Mouse (Mus musculus): ENCODE results near the gene Atad3a. TPM values are rescaled to one million over a fixed set of nuclear protein-coding genes. Genes with fewer than 3 reads are reported as not detected.
A peak's percentile ranks its signal among the peaks of the same experiment; 100 is the strongest.

The Atad3a gene
- polyA plus RNA-seq, 1 experiment from 2014 or later, result 39.6 TPM

- Histone ChIP-seq H3K36me3 (ENCODE audit: control insufficient read depth, insufficient read depth) (peaks cover 31% of the 10 kb centered on the region), H3K4me2 (replicated peaks; ENCODE audit: low read depth) (no peak overlapping the region), H3K9me3 (ENCODE audit: control insufficient read depth) (no peaks in the 10 kb centered on the region), H3K27me3 (replicated peaks; ENCODE audit: control insufficient read depth, insufficient read depth, low read length) (no peaks in the 10 kb centered on the region), H3K4me1 (replicated peaks; ENCODE audit: control insufficient read depth, insufficient read depth, low read length) (no peaks in the 10 kb centered on the region), H3K4me3 (ENCODE audit: low read depth, low read length) (no peak overlapping the region), H3K9ac (ENCODE audit: low read depth, low read length) (no peak overlapping the region), H3K27ac (ENCODE audit: low read depth, low read length) (no peak overlapping the region)
- no peak for TF ChIP-seq CTCF (IDR thresholded peaks at IDR 0.05; ENCODE audit: low read depth)
- no peak for ATAC-seq
- 54% methylated on average over 8 of the region's 8 CpGs for WGBS
Observed at GRCm38 (mm10) chr4:155738262-155738661, 22.6 kb downstream of the Atad3a start.

GRCm38 (mm10) chr4:155736421-155736820 lies 24.5 kb downstream of the Atad3a start:
- Histone ChIP-seq H3K9ac (ENCODE audit: low read depth, low read length) (no peak overlapping the region), H3K4me2 (replicated peaks; ENCODE audit: low read depth) (no peak overlapping the region), H3K36me3 (ENCODE audit: control insufficient read depth, insufficient read depth) (peaks cover 25% of the 10 kb centered on the region), H3K9me3 (ENCODE audit: control insufficient read depth) (no peaks in the 10 kb centered on the region), H3K27ac (ENCODE audit: low read depth, low read length) (no peak overlapping the region), H3K4me1 (replicated peaks; ENCODE audit: control insufficient read depth, insufficient read depth, low read length) (no peaks in the 10 kb centered on the region), H3K4me3 (ENCODE audit: low read depth, low read length) (no peak overlapping the region), H3K27me3 (replicated peaks; ENCODE audit: control insufficient read depth, insufficient read depth, low read length) (no peaks in the 10 kb centered on the region)
- TF ChIP-seq CTCF (IDR thresholded peaks at IDR 0.05; ENCODE audit: low read depth), result no peak
- ATAC-seq, result no peak
- 96% methylated on average over 5 of the region's 5 CpGs for WGBS

- 63% methylated on average over 5 of the region's 5 CpGs for WGBS
- Histone ChIP-seq H3K4me3 (ENCODE audit: low read depth, low read length) (peak overlapping the region; percentile 76), H3K27me3 (replicated peaks; ENCODE audit: control insufficient read depth, insufficient read depth, low read length) (no peaks in the 10 kb centered on the region), H3K36me3 (ENCODE audit: control insufficient read depth, insufficient read depth) (peaks cover 19% of the 10 kb centered on the region), H3K4me1 (replicated peaks; ENCODE audit: control insufficient read depth, insufficient read depth, low read length) (no peaks in the 10 kb centered on the region), H3K4me2 (replicated peaks; ENCODE audit: low read depth) (peak overlapping the region; percentile 96), H3K9me3 (ENCODE audit: control insufficient read depth) (no peaks in the 10 kb centered on the region), H3K9ac (ENCODE audit: low read depth, low read length) (0 out of 2 replicates have a peak overlapping the region, but pooled peaks have one; percentile 71), H3K27ac (ENCODE audit: low read depth, low read length) (no peak overlapping the region)
- ATAC-seq, result no peak
- TF ChIP-seq CTCF (IDR thresholded peaks at IDR 0.05; ENCODE audit: low read depth), result no peak
Observed at GRCm38 (mm10) chr4:155735788-155736187, 25.1 kb downstream of the Atad3a start.

GRCm38 (mm10) chr4:155734951-155735702 lies 25.8 kb downstream of the Atad3a start:
- Histone ChIP-seq H3K4me1 (replicated peaks; ENCODE audit: control insufficient read depth, insufficient read depth, low read length) (no peaks in the 10 kb centered on the region), H3K9ac (ENCODE audit: low read depth, low read length) (peak overlapping the region; percentile 71), H3K9me3 (ENCODE audit: control insufficient read depth) (no peaks in the 10 kb centered on the region), H3K4me3 (ENCODE audit: low read depth, low read length) (peak overlapping the region; percentile 76), H3K4me2 (replicated peaks; ENCODE audit: low read depth) (peak overlapping the region; percentile 96), H3K36me3 (ENCODE audit: control insufficient read depth, insufficient read depth) (peaks cover 13% of the 10 kb centered on the region; the same call in 1 of the 2 replicates), H3K27me3 (replicated peaks; ENCODE audit: control insufficient read depth, insufficient read depth, low read length) (no peaks in the 10 kb centered on the region), H3K27ac (ENCODE audit: low read depth, low read length) (peak overlapping the region; percentile 66)
- WGBS, result 1% methylated on average over 56 of the region's 79 CpGs
- no peak for TF ChIP-seq CTCF (IDR thresholded peaks at IDR 0.05; ENCODE audit: low read depth)
- peak; percentile 64 for ATAC-seq

GRCm38 (mm10) chr4:155734350-155734941 lies 26.4 kb downstream of the Atad3a start, which contains the start of gene Tmem240:
TSS of gene Tmem240 (plus strand) at chr4:155734800.
- no peaks in the 10 kb centered on the region for H3K4me1 ChIP-seq (replicated peaks; ENCODE audit: control insufficient read depth, insufficient read depth, low read length)
- peak within 1 kb of the TSS; percentile 76 for H3K4me3 ChIP-seq (ENCODE audit: low read depth, low read length)
- TF ChIP-seq CTCF (IDR thresholded peaks at IDR 0.05; ENCODE audit: low read depth), result no peak
- peaks cover 8% of the 10 kb centered on the region; the same call in 1 of the 2 replicates for H3K36me3 ChIP-seq (ENCODE audit: control insufficient read depth, insufficient read depth)
- peak within 1 kb of the TSS; percentile 66 for H3K27ac ChIP-seq (ENCODE audit: low read depth, low read length)
- peak within 1 kb of the TSS; percentile 96 for H3K4me2 ChIP-seq (replicated peaks; ENCODE audit: low read depth)
- peak within 1 kb of the TSS; percentile 71 for H3K9ac ChIP-seq (ENCODE audit: low read depth, low read length)
- H3K9me3 ChIP-seq (ENCODE audit: control insufficient read depth), result no peaks in the 10 kb centered on the region
- peak; percentile 67 for ATAC-seq
- no peaks in the 10 kb centered on the region for H3K27me3 ChIP-seq (replicated peaks; ENCODE audit: control insufficient read depth, insufficient read depth, low read length)
- WGBS, result 3% methylated on average over 24 of the region's 35 CpGs

- Histone ChIP-seq H3K9ac (ENCODE audit: low read depth, low read length) (no peak overlapping the region), H3K9me3 (ENCODE audit: control insufficient read depth) (no peaks in the 10 kb centered on the region), H3K27ac (ENCODE audit: low read depth, low read length) (no peak overlapping the region), H3K4me1 (replicated peaks; ENCODE audit: control insufficient read depth, insufficient read depth, low read length) (no peaks in the 10 kb centered on the region), H3K4me3 (ENCODE audit: low read depth, low read length) (no peak overlapping the region), H3K36me3 (ENCODE audit: control insufficient read depth, insufficient read depth) (peaks cover 5% of the 10 kb centered on the region; the same call in 1 of the 2 replicates), H3K27me3 (replicated peaks; ENCODE audit: control insufficient read depth, insufficient read depth, low read length) (no peaks in the 10 kb centered on the region), H3K4me2 (replicated peaks; ENCODE audit: low read depth) (no peak overlapping the region)
- no peak for TF ChIP-seq CTCF (IDR thresholded peaks at IDR 0.05; ENCODE audit: low read depth)
- 87% methylated on average over 10 of the region's 10 CpGs for WGBS
- ATAC-seq, result no peak
Observed at GRCm38 (mm10) chr4:155733267-155733666, 27.6 kb downstream of the Atad3a start.

All from intestine, postnatal 0 days (tissue).